Mouse (Mus musculus): ENCODE measurements around the gene Wars.

Gene Wars

GRCm38 (mm10) chr12:108826282-108826957, 67.6 kb downstream of the Wars start:
- DNase-seq (ENCODE audit: low spot score in 2 of 2): no peak

- DNase-seq (ENCODE audit: low spot score in 2 of 2): no peak
Measured at GRCm38 (mm10) chr12:108825561-108826224, 68.3 kb downstream of the Wars start.

DNA sequence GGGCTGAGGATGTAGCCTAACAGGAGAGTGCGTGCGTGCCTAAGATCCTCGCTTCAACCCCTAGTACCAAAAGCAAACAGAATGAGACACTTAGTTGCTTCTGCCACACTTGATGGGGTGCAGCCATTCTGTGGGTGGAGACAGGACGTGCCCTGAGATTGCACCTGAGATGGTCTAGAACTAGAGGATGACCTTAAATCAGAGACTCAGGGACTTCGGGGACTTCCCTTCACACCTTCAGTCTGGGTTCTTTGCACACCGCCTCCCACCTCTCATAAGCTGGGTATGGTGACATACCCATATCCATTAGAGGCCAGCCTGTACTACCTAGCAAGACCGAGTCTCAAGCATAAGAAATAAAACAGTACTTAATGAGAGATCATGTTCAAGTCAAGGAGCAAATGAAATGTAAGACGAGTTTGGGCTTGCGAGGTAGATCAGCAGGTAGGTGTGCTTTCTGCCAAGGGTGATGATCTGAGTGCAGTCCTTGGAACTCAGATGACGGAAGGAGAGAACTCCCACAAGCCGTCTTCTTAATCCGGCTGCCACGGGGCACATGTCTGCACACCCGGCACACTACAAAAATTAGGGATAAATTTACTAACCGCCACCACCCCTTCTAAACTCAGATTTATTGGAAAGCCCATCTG, 69.6 kb downstream of the Wars start:
- no peak for DNase-seq (ENCODE audit: low spot score in 2 of 2)

DNA sequence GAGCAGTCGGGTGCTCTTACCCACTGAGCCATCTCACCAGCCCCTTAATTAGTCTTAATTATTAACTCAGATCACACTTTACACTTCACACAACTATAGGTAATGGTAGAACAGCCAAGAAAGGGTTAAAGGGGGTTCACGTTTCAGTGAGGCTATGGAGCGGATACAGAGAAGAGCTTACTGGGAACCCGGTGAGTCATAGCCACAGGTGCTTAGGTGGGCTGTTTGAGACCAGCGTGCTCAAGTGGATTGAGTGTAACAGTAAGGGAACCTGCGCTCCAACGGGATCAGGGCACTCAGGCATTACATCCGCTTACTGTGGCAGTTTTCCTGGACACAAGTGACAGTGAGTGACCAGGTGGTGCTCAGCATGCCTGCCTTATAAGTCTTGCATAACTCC, 70.9 kb downstream of the Wars start:
- no peak for DNase-seq (ENCODE audit: low spot score in 2 of 2)

DNA sequence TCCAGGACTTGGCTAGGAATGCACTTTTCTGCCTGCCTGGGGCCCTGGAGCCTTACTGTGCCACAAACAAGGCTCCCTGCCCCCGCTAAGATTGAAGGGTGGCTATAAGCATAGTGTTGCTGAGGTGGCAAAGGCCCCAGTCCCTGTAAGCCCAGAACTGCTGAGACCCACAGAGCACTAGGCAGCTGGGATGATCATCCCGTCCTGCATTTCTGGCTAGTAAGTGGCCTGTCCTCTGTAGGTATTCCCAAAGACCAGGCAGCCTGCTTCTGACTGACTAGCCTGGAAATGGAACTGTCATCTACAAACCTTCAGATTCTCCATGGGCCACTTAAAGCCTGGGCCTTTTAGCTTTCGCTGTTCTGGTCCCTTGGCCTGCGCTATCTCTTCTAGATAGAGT, 73.5 kb downstream of the Wars start:
- no peak for DNase-seq (ENCODE audit: low spot score in 2 of 2)

DNA sequence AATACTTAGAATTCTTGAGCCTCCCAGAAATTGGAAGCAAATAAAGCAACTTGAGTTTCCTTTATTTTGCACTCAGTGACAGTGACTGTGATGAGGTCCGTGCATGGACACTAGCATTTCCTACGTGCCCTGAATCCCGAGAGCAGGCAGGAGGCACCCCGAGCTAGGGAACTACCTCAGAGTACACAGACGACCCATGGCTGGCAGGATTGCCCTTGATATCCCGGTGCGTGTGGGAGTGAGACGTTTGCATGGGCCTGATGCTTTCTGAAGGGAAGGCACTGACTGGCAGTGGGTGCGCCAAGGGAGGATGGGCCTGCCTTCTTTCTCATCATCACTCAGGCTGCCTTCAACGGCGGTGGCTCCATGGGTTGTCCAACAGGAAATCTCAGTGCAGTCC, 77.4 kb downstream of the Wars start:
- DNase-seq (ENCODE audit: low spot score in 2 of 2): no peak

DNA sequence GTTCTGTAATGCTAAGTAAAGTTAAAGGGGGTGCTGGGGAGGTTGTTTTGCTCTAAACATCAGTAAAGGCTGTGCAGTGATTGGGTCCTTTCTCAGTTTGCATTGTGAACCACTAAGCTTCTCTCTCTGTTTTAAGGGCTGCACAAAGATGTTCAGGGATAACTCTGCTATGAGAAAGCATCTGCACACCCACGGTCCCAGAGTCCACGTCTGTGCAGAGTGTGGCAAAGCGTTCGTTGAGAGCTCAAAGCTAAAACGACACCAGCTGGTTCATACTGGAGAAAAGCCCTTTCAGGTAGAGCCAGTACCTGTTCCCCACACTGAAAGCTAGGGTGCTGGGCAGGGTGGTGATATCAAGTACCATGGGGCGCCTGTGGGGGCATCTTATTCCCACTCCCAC, 79.5 kb downstream of the Wars start:
- DNase-seq (ENCODE audit: low spot score in 2 of 2): no peak

DNA sequence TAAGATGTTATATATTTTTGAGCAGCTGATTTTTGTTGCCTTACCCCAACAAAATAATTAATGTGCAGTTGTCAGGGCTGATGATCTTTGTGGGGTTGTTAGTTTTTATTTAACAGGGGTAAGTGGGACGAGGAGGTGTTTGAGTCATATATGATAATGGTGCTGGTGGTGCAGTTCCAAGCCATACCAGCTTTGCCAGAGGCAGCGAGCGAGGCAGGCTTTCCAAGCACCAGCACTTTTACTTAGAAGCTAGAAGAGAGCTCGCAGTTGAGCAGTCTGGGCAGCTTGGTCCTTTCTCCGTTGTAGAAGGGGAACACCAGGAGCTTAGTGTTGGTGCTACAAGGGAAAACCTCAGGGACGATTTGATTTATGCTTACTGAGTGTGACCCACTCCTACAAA, 81.5 kb downstream of the Wars start:
- no peak for DNase-seq (ENCODE audit: low spot score in 2 of 2)

DNA sequence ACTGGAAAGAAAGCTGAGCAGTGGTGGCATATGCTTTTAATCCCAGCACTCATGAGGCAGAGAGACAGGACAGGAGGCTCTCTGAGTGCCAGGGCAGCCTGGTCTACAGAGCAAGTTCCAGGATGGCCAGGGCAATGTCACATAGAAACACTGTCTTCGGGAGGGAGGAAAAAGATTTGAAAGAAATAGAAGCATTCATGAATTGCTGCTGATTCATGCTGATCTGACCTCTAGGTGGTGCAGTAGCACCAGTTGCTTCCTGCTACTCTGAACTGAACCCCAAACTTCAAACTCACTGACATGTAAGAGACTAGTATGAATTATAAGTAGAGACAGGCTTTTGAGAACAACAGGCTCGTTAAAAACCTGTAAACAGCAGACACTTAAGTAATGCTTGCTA, 82.8 kb downstream of the Wars start:
- no peak for DNase-seq (ENCODE audit: low spot score in 2 of 2)

DNA sequence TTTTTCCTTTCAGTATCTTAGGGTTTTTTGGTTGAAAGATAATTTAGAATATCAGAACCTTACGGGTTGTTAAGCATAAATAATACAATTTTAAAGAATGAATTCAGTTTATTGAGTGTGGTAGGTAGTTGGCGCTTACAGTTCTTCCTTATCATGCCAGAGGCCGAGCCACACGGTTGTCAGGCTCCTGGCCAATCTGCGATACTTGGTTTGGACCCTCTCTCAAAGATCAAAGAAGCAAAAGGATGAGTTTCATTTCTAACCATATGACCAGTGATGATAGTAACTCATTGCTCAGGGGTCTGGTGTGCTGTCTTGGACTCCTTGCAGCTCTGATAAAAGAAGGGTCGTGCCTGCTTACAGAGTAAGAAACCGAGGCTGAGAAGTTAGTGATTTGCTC, 83.7 kb downstream of the Wars start:
- no peak for DNase-seq (ENCODE audit: low spot score in 2 of 2)

All from urinary bladder, adult 18-20 months (tissue).